Mouse (Mus musculus) bone marrow macrophage, adult 2 months (primary cell): ENCODE results near the gene Cobll1.

ENCODE experiments used
- CTCF ChIP-seq: IDR thresholded peaks from 2 replicates; pipeline ENCODE4 v1.5.1; 2012; ENCODE audit warnings: low read depth, mild to moderate bottlenecking, low read length, moderate library complexity
- POLR2A ChIP-seq: IDR thresholded peaks from 2 replicates; pipeline ENCODE4 v1.6.1; 2012; ENCODE audit warnings: mild to moderate bottlenecking, low read depth, low read length, borderline replicate concordance

- TF ChIP-seq CTCF: no peak
- TF ChIP-seq POLR2A: no peak
Observed at GRCm38 (mm10) chr2:65093990-65094389, 145.2 kb downstream of the Cobll1 start.
